Mouse (Mus musculus) heart, postnatal 25 days (tissue): ENCODE measurements around the gene Socs5. TPM values are rescaled to one million over a fixed set of nuclear protein-coding genes. Genes with fewer than 3 reads are reported as not detected.
A peak's percentile ranks its signal among the peaks of the same experiment; 100 is the strongest.

ENCODE experiments used
- DNase-seq: peaks from one replicate; pipeline ENCODE4 v3.0.0; 2022; ENCODE audit warnings: low spot score
- intact Hi-C: fragments of 180-260 bp; cut with DNase I; formaldehyde crosslinking; loops from one replicate; pipeline ENCODE4 v1.15.1; 2025
- total RNA-seq, 2 experiments: library from RNA; stranded (reverse); gene quantifications; 2 replicates each; pipeline ENCODE4 v1.2.3; 2021

The Socs5 gene
- total RNA-seq, 2 experiments from 2014 or later: 27.6 to 34.0 TPM

GRCm38 (mm10) chr17:87105941-87106340, 1.5 kb upstream of the Socs5 start:
- DNase-seq: no peak
- intact Hi-C loops: loop anchor here (5.0 kb wide), 2 partner anchors 64 to 144 kb away; partner anchors contain the start of gene Rhoq

DNA sequence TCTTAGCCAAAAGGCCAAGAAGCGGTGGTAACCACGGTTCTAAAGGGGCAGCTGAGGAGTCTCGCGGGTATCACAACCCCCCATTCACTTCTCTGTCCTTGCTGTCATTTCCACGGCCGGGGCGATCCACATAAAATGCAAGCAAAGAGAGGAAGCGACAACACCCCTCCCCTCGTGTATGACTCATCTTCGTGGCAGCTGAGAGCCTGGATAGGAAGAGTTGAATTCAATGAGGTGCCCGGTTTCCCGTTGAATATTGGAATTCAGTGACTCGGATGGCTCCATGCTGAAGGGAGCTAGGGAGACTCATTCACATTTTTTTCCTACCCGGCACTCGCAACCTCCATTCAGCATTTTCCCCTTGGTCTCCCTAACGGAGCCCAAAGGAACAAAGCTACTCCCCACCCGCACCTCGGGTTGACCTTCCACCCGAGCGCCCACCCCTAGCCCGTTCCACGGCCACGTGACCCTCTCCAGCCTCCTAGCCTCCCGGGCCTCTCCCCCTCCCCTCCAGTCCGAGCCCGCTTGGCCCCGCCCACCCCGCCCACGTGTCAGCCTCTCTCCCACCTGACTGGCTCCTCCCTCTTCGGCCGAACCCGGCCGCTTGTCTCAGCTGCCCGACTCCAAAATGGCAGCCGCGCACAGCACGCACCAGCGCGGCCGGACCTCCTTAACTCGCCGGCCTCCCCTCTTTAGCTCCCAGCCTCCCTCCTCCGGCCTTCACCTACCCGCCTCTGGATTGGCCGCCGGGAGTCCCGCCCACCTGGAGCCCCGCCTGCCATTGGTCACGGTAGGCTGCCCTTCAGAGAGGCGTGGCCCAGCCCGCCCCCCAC, 572 bp upstream of the Socs5 start:
- intact Hi-C loops: loop anchor here (5.0 kb wide), 2 partner anchors 65 to 145 kb away; partner anchors contain the start of gene Rhoq

GRCm38 (mm10) chr17:87108507-87109292, 1.2 kb downstream of the Socs5 start:
- no peak for DNase-seq
- intact Hi-C loops: loop anchor here (2.0 to 5.0 kb wide), 3 partner anchors 66 to 146 kb away; partner anchors contain the start of gene Rhoq

More for the DNA sequence above, 572 bp upstream of the Socs5 start:
- DNase-seq: peak; percentile 98

DNA sequence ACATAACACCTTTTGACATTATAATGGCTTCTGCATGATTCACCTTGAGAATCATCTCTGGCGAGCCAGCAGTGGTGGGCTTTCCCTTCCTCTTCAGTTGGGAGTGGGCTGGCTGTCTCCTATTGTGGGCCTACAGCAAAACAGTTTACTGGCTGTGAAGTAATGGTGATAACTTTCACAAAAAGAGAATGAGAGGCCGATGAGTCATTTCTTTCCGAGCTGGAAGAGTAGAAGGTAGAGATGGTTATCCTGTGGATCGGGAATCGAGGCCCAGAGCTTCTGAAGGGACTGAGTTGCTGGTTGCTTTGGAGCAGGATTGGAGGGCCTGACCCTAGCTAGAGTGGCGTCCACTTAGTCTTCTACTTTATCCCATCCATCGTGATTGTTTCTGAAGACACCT, 2.0 kb downstream of the Socs5 start:
- intact Hi-C loops: loop anchor here (2.0 to 5.0 kb wide), 3 partner anchors 67 to 147 kb away; partner anchors contain the start of gene Rhoq
- DNase-seq: no peak

DNA sequence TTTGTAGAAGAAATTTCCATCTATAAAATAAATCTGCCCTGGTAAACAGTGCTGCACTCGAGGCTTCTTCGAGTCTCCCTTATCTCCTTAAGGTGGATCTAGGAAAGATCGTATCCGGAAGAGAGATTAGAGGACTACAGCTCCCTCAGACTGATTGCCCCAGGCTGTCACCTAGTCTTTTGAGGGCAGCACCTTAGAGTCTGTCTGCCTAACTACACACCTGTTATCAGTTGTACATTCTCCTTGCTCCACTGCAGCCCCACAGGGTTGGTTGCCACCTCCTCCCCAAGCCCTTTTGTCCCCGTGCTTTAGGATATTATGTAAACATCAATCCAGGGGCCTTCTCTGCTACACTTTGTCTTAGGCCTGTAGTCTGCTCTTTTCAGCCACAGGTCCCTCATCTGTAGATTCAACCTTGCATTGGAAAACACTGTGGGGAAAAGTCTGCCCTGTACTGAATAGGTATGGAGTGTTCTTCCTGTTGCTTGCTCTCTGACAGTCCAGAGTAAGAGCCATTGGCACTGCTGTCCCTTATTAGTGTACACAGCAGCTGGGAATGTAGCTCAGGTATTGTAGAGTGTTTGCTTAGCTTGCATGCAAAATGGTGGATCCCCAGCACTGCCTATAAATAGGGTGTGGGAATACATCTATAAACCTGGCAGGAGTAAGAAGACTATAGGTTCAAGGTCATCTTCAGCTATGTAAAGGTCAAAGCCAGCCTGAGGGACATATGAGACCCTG, 5.5 kb downstream of the Socs5 start:
- no peak for DNase-seq
- intact Hi-C loops: no loop called here

- DNase-seq: no peak
- intact Hi-C loops: no loop called here
Observed at GRCm38 (mm10) chr17:87115615-87116014, 8.1 kb downstream of the Socs5 start.

DNA sequence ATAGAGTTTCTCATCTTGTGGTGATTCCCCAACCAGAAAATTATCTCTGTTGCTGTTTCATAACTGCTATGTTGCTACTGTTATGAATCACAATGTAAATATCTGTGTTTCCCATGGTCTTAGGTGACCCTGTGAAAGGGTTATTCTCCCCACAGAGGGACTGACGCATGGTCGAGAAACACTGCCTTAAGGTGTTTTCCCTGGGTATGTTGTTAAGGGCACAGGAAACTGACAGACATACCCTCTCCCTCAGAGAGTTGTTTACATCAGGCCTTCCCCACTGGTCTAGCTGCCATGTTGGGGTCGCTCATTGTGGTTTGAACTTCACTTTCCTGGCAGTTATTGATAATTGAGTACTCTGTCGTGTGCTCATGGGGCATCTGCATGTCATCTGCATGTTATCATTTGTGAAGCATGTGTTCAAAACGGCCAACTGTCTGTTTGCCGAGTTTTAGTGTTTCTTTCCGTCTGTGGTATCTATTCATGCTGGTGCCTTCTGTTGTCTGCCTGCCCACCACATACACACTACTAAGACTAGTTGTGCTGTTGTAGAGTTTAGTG, 11.6 kb downstream of the Socs5 start:
- no peak for DNase-seq
- intact Hi-C loops: no loop called here

DNA sequence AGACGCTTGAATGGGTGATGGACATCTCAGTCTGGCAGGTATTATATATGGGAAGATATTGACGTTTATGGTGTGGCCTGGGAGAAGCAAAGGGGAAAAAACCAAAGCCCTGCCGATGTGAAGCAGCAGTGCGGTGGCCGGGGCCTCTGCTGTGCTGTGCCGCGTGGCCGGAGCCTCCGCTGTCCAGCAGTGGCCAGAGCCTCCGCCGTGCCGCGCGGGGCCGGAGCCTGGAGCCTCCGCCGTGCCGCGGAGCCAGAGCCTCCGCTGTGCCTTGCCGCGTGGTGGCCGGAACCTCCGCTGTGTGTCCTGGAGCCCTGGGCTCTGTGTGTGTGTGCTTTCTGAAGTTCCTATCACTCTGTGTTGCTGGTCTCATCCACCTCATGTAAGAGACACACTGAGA, 17.9 kb downstream of the Socs5 start:
- intact Hi-C loops: no loop called here
- DNase-seq: no peak

- intact Hi-C loops: no loop called here
- DNase-seq: no peak
Observed at GRCm38 (mm10) chr17:87132258-87132657, 24.8 kb downstream of the Socs5 start.

GRCm38 (mm10) chr17:87133823-87134222, 26.3 kb downstream of the Socs5 start:
- DNase-seq: no peak
- intact Hi-C loops: no loop called here

GRCm38 (mm10) chr17:87134631-87135030, 27.2 kb downstream of the Socs5 start:
- DNase-seq: no peak
- intact Hi-C loops: no loop called here

GRCm38 (mm10) chr17:87135741-87136140, 28.3 kb downstream of the Socs5 start:
- no peak for DNase-seq
- intact Hi-C loops: no loop called here

DNA sequence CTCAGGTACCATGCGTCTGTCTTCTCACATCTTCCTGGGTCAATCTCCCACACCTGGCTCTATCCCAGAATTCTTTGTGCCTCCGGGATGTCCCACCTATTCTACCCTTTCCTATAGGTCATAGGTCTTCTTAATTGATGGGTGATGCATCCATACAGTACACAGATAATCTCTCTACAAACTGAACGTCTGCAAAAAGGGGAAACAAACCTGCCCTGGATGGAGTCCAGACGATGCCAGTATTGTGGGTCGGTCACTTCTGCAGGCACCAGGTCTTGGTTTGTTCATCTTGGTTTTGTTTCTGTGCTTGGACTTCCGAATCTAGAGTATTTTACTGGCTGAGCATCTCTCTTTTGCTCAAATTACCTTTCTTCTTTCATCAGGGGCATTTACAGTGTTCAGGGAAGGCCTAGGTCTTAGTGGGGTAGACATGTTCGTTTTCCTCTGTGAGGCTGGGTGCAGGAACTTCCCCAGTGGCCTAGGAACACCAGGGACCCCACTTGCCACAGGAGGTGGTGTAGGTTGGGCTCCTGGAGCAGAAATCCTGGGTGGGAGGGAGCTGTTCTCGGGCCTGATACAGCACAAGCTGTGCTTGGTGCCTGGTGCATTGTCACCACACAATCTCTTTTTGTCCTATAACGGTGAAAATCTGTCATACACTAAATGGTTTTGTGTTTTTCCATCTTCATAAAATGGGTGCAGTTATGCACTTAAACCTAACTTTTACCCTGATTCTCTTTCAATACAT, 33.9 kb downstream of the Socs5 start:
- intact Hi-C loops: no loop called here

DNA sequence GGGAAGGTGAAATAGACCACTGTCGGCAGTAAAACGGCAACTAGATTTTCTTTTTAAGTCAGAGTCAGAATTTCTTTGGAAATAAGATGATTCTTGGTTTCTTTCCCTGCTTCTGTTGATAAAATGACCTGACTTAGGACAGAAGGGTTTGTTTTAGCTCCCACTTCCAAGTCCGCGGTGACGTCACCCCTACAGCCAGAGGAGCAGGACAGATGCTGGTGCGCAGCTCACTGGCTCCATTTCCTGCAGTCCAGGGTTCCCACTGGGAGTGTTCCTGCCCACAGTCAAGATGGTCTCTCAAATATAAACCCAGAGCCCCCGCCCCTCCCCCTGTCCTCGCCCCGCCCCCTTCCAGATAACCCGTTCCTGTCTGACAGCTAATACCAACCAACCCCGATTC, 34.8 kb downstream of the Socs5 start:
- intact Hi-C loops: no loop called here
- peak; percentile 70 for DNase-seq

More for the DNA sequence above, 33.9 kb downstream of the Socs5 start:
- no peak for DNase-seq

DNA sequence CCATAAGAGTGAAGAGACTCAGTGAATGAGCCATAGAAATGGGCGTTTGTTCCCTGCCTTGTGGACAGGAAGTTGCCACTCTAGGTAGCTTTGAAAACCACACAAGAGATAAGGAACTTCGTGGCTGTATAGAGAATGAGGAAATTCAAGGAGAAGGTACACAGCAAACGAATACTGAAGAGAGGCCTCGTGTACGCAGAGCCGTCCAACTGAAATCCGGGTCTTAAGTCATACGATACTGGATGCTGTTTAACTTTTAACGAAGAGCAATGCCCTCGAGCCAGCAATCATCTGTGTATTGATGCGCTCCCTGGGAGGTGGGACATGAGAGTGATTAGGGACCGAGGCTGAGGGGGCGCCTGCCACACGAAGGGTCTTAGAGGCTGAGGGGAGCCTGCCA, 35.7 kb downstream of the Socs5 start:
- no peak for DNase-seq
- intact Hi-C loops: no loop called here

- DNase-seq: no peak
- intact Hi-C loops: no loop called here
Observed at GRCm38 (mm10) chr17:87146415-87147021, 39.0 kb downstream of the Socs5 start.

DNA sequence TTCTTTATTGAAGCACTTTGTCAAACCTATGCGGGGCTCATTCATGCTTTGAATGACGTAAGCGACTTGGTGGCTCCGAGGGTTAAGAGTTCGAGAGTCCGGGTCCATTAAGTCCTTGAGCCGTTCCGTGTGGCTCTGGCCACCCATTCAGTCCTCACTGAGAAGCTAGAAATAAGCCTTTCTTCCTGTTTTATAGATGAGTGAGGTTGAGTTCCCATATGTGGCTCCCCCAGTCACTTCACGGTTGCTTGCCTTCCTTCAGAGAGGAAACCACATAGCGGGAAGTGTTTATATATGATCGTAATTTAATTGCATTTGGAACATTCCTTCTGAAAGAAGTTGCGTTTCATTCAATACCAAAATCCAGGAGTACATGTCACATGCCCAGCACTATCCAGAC, 42.3 kb downstream of the Socs5 start:
- DNase-seq: no peak
- intact Hi-C loops: no loop called here

GRCm38 (mm10) chr17:87152984-87153383, 45.5 kb downstream of the Socs5 start:
- DNase-seq: no peak
- intact Hi-C loops: no loop called here

GRCm38 (mm10) chr17:87155664-87156063, 48.2 kb downstream of the Socs5 start:
- no peak for DNase-seq
- intact Hi-C loops: loop anchor here (5.0 kb wide), 1 partner anchor 57 kb away; no protein-coding TSS in a partner anchor
